Mouse (Mus musculus): ENCODE results near the gene Ralb. TPM values are rescaled to one million over a fixed set of nuclear protein-coding genes. Genes with fewer than 3 reads are reported as not detected.

The Ralb gene
- total RNA-seq, 2 experiments from 2014 or later = 61.2 to 65.9 TPM

- no peak for DNase-seq
These were observed 19.2 kb upstream of the Ralb start for GRCm38 (mm10) chr1:119523826-119524225.

- DNase-seq = no peak
These were observed 18.8 kb upstream of the Ralb start for GRCm38 (mm10) chr1:119523369-119523768.

DNA sequence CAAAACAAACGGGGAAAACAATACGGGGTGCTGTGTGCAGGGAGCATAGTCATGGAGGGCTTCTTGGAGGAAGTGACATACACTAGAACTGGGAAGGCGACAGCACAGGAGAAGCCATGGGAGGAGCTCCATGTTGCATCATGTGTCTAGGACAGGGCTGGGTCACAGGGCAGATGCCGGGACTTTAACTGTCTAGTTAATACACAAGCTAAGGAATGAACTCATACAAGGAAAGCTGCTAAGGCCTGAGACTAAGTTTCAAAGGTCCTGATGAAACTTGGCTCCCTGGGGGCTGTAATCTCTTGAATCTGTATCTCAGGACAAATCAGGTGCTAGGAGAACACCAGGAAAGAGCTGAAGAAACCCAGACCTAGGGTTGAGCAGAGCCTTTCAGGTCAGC is 18.1 kb upstream of the Ralb start:
- no peak for DNase-seq

- no peak for DNase-seq
These were observed 17.1 kb upstream of the Ralb start for GRCm38 (mm10) chr1:119521681-119522080.

DNA sequence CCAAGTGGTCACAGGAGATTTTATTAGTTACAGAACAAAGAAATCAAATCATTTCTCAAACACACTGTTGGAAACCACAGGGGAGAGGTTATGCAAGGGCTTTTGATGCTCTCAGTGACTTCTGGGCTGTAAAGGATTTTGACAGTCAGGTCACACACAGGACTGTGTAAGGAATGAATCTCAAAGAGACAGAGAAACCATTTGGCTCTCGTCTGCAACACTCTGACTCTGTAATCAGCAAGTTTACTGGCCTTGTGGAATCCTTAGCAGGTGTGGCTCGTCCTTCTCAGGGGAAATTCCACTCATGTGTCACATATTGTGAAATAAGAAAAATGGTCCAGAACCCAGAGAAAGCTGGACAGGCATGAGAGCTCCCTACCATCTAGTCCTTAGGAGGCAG is 16.4 kb upstream of the Ralb start:
- DNase-seq = no peak

DNA sequence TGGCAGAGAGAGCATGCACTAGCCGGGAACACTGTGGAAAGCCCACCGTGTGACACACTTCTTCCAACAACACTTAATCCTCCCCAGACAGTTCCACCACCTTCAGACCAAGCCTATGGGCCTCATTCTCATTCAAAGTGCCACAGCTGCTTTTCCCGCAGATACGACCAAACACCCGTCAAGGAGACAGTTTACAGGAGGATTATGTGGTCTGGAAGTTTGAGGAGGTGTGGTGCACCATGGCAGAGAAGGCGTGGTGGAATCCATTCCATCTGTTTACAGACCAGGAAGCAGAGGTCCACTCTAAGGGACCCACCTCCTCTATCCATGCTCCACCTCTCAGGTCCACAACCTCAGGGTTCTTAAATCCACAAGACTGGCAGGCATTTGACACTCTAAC is 14.7 kb upstream of the Ralb start:
- DNase-seq = no peak

DNA sequence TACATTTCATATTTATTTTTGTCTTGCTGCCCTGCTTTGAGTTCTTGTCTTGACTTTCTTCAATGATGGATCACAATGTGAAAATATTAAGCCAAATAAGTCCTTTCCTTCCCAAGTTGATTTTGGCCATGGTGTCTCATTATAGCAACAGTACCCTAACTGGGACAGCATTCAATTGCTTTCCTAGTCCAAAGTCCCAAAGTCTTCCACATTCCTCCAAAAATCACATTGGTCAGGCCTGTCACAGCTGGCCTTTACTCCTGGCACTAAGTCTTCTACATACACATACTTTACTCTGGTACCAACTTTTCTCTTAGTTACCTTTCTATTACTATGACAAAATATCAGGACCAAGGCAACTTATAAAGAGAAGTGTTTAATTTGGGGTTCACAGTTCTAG is 14.2 kb upstream of the Ralb start:
- DNase-seq = no peak

GRCm38 (mm10) chr1:119518060-119518459 is 13.5 kb upstream of the Ralb start:
- no peak for DNase-seq

- DNase-seq = no peak
These were observed 6.3 kb upstream of the Ralb start for GRCm38 (mm10) chr1:119510857-119511256.

DNA sequence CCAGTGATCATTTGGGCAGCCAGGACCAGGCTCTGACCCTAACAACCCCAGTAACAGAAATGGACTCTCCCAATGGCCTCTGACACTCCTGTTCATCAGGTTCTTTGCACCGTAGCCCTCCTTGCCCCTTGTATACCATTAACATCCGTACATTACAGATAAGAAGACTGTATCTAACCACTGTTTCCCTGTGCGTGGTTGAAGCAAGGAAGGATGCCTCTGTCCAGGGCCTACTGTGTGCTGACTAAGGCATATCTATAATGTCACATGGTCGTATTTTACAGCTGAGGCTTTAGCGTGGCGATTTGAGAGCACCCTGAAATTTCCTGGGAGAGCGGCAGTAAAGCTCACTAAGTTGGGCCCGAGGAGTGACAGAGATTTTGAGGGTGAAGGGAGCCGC is 5.8 kb upstream of the Ralb start:
- no peak for DNase-seq

DNA sequence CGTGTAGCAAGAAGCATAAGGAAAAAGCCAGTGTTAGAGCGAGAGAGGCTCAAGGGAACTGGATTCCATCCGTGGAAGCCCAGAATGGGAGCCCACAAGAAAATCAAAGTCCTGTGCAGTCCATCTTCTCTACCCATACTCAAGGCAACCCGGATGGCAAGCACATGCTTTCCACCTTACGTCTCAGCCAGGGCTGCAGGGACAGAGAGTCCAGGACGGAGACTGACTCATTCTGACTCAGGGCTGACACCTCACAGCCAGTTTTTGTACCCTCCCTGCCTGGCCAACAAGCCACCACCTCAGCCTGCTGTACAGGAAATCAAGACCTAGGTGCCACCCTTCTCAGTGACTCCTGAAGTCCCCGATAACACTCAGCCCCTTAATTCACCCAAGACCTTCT is 4.9 kb upstream of the Ralb start:
- DNase-seq = peak; percentile 56

DNA sequence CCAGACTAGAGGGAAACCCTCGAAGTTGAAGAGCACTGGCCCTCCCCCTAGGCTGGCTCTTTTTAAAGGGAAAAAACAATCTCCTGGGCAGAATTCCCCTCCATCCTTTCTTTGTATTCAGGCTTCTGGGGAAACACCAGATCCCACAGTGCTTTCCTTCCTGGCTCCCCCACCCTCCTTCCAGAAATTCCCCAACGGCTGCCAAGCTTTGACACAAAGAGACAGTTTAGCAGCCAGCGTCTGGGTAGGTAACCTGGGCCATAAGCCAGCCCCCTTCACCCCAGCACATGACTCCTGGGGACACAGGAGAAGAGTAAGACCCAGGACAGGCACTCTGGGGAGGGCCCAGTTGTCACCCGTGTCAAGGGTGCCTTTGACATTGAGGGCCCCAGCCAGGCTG is 4.0 kb upstream of the Ralb start:
- peak; percentile 51 for DNase-seq

DNA sequence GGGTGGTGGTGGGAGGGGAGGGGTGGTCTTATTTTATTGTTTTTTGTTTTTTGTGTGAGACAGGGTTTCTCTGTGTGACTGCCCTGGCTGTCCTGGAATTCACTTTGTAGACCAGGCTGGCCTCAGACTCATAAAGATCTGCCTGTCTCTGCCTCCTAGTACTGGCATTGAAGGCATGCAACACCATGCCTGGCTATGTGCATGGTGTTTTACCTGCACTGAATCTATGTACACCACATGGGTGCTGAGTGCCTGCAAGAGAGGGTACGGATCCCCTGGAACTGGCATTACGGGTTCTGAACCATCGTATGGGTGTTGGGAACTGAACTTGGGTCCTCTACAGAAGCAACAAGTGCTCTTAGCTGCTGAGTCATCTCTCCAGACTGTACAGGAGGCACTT is 1.4 kb upstream of the Ralb start:
- no peak for DNase-seq

DNA sequence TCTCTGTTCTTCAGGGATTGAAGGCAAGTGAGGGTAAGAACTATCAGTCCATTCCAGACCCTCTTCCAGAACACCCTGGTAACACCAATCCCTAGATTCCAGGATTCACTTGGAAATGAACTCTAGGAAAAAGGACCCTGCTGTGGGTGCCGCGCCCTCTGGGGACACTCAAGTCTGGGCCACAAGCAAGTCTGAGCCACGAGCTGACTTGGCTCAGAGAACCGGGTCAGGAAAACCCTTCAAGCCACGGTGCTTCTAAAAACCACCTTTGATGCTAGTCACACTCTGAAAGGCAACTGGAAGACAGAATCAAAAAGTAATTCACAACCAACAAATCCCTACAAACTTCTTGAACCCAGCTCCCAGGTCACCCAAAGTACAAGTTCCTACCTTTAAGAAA is 786 bp downstream of the Ralb start:
- no peak for DNase-seq

GRCm38 (mm10) chr1:119503181-119503580 is 1.4 kb downstream of the Ralb start:
- no peak for DNase-seq

GRCm38 (mm10) chr1:119502729-119503128 is 1.9 kb downstream of the Ralb start:
- DNase-seq = no peak

GRCm38 (mm10) chr1:119501881-119502280 is 2.7 kb downstream of the Ralb start:
- no peak for DNase-seq

DNA sequence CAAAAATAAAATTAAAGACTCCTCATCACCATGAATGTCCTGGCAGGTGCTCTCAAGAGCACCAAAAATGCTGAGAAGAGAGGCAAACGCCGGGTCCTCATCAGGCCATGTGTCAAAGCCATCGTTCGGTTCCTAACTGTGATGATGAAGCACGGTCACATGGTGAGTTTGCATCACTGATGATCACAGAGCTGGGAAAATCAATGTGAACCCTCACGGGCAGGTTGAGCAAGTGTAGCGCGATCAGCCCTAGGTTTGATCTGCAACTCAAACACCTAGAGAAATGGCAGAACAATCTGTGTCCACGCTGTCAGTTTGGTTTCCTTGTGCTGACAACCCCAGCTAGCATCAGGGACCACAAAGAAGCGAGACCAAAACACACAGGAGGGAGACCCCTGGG is 5.1 kb downstream of the Ralb start:
- no peak for DNase-seq

DNA sequence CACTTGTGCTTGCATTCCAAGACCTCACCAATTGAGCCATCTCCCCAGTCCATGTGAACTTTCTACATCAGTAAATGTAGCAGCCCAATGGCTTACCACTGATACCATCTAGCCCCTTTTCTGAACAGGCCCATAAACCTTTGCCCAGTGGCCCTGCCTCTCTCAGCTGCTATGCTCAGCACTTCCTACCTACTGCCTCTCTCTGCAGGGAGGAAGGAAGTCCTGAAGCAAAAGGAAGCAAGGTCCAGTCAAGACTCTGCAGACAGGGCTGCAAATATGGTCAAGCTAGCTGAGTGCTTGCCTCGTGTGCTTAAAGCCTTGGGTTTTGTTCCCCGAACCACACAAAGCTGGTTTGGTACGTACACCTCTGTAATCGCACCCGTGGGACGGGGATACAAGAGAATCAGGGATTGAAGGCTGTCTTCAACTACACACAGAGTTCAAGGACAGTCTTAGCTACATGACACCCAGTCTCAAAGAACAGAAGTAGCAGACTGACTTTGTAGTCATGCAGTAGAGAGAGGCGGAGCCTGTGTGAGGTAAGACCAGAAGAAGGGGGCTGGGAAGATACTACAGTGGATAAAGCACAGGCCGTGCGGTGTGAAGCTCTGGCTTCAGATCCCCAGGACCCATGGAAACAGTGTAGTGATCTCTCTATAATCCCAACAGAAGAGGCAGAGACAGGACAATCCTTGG is 5.9 kb downstream of the Ralb start:
- no peak for DNase-seq

GRCm38 (mm10) chr1:119497346-119498004 is 7.1 kb downstream of the Ralb start:
- DNase-seq = no peak

- DNase-seq = no peak
These were observed 9.2 kb downstream of the Ralb start for GRCm38 (mm10) chr1:119495396-119495775.

DNA sequence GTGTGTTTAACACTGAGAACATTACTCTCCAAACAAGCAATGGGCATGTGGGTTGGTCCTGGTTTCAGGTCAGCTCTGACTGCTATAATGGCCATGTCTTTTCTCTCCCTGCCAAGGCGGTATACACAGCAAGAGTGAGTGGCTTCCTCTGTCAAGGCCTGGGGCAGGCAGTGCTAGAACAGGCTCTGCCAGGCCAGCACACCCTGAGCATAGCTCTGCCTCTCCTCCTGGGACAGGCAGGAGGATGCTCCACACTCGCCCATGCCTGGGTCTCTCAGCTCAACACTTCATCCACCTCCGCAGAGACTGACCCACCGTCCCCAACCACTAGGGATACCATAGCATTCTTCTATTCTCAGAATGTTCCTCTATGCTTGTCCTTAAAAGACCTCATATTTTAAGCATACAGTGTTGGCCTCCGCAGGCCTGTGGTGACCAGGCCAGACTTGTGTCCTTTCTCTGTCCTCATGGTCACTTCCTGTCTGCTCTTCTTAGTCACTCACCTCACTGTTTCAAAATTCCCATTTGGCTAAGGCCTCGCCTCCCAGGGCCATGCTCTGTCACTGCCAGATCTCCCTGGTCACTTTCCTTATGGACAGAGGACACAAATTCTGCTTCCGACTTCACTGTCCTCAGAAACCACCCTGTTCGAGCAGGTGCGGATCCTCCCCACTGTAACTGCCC is 9.7 kb downstream of the Ralb start:
- peak; percentile 59 for DNase-seq

DNA sequence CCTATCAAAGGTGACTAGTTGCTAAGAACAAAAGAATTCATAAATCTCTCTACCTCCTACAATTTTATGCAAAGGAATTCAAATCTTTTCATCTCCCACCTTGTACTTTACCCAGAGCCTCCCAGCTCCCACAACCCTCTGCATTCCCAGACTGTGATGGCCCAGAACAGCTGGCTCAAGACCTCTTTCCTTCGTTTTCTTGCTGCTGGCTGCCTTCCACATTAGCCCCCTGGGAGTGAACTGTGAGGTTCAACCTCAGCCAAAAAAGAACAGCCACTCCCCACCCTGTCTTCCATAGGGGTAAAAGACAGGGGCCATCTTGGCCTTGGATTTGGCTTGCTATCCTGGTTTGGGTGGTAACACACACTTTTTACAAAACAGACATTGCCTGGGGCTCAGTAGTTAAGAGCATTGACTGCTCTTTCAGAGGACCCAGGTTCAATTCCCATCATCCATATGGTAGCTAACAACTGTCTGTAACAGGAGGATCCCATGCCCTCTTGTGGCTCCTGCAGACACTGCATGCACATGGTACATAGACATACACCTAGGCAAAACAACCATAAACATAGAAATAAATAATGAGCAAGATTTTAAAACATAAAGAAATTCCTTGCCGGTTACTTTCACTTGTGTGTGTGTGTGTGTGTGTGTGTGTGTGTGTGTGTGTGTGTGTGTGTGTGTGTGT is 10.4 kb downstream of the Ralb start:
- peak; percentile 70 for DNase-seq
